Mouse (Mus musculus) heart, adult 2 months (tissue): Measurements from ENCODE around the gene Mt1. TPM values are rescaled to one million over a fixed set of nuclear protein-coding genes. Genes with fewer than 3 reads are reported as not detected.

ENCODE experiments used
- DNase-seq, 2 experiments: peaks; one replicate each; pipeline ENCODE4 v3.0.0; 2021
- H3K27ac ChIP-seq: fragments of 200-600 bp; 2 replicates; pipeline ENCODE4 v1.8.1; 2022
- H3K27me3 ChIP-seq: fragments of 200-500 bp; 2 replicates; pipeline ENCODE4 v1.6.1; 2012; ENCODE audit warnings: mild to moderate bottlenecking, low read length, inconsistent platforms, mixed read lengths; ENCODE audit not compliant: control insufficient read depth, insufficient read depth
- H3K36me3 ChIP-seq: fragments of 200-500 bp; 2 replicates; pipeline ENCODE4 v1.6.1; 2012; ENCODE audit warnings: low read length, inconsistent platforms; ENCODE audit not compliant: control insufficient read depth, insufficient read depth
- H3K4me1 ChIP-seq: fragments of 200-500 bp; 2 replicates; pipeline ENCODE4 v1.6.1; 2011; ENCODE audit warnings: low read length; ENCODE audit not compliant: control insufficient read depth, insufficient read depth
- H3K4me3 ChIP-seq: fragments of 200-600 bp; 2 replicates; pipeline ENCODE4 v1.8.1; 2022
- H3K79me2 ChIP-seq: fragments of 200-500 bp; replicated peaks from 2 replicates; pipeline ENCODE4 v1.6.1; 2012; ENCODE audit warnings: mild to moderate bottlenecking, inconsistent platforms, low read length, moderate library complexity, mixed read lengths; ENCODE audit not compliant: control insufficient read depth, insufficient read depth
- H3K9ac ChIP-seq: fragments of 200-500 bp; 2 replicates; pipeline ENCODE4 v1.6.1; 2012; ENCODE audit warnings: low read depth, mild to moderate bottlenecking, control low read depth, inconsistent platforms, low read length, mixed read lengths
- CTCF ChIP-seq: fragments of 200-600 bp; IDR thresholded peaks from 2 replicates; pipeline ENCODE4 v1.8.1; 2022; ENCODE audit warnings: antibody characterized with exemption, mild to moderate bottlenecking, moderate library complexity
- EP300 ChIP-seq: fragments of 200-500 bp; IDR thresholded peaks from 2 replicates; pipeline ENCODE4 v1.6.1; 2011; ENCODE audit warnings: low read depth, low read length, control low read depth; ENCODE audit not compliant: insufficient read depth
- POLR2A ChIP-seq: fragments of 200-500 bp; IDR thresholded peaks from 2 replicates; pipeline ENCODE4 v1.6.1; 2011; ENCODE audit warnings: mild to moderate bottlenecking, low read depth, low read length, control low read depth; ENCODE audit not compliant: insufficient read depth
- WGBS: fragments of 180-500 bp; shearing (Covaris S2); methylation state at CpG from one replicate; pipeline ENCODE4 v1.1.7; 2018; 5-methylcytosine and 5-hydroxymethylcytosine counted together
- intact Hi-C: fragments of 180-260 bp; cut with DNase I; formaldehyde crosslinking; loops from one replicate; pipeline ENCODE4 v1.15.1; 2025
- polyA plus RNA-seq: library from polyadenylated mRNA; depleted of rRNA; stranded (reverse); fragments of >200 nt; gene quantifications from 2 replicates; pipeline ENCODE4 v1.2.3, GENCODE M21; 2012
- total RNA-seq, 2 experiments: library from RNA; stranded (reverse); gene quantifications; 2 replicates each; pipeline ENCODE4 v1.2.3; 2021

Mt1 gene
- total and polyA plus RNA-seq, 3 experiments, result 279 to 727 (median 438) TPM

GRCm38 (mm10) chr8:94205736-94206135 lies 26.9 kb downstream of the Mt1 start:
- intact Hi-C loops, result no loop called here
- WGBS, result 16% methylated on average over 5 of the region's 5 CpGs
- Histone ChIP-seq H3K4me3 (no peak overlapping the region), H3K36me3 (no peaks in the 10 kb centered on the region), H3K4me1 (peaks cover 2% of the 10 kb centered on the region; the same call in 1 of the 2 replicates), H3K79me2 (no peaks in the 10 kb centered on the region), H3K27ac (no peak overlapping the region), H3K9ac (no peak overlapping the region), H3K27me3 (no peaks in the 10 kb centered on the region)
- DNase-seq, result peak; percentile 54 to 78
- no peak for TF ChIP-seq POLR2A
- peak; percentile 61; the same call in 1 of the 2 replicates for TF ChIP-seq EP300
- TF ChIP-seq CTCF, result peak; percentile 96

GRCm38 (mm10) chr8:94206256-94206655 lies 27.4 kb downstream of the Mt1 start:
- H3K4me3 ChIP-seq, result no peak overlapping the region
- no peak overlapping the region for H3K27ac ChIP-seq
- 89% methylated on average over 8 of the region's 8 CpGs for WGBS
- H3K4me1 ChIP-seq, result peaks cover 2% of the 10 kb centered on the region; the same call in 1 of the 2 replicates
- no peaks in the 10 kb centered on the region for H3K27me3 ChIP-seq
- intact Hi-C loops, result no loop called here
- DNase-seq, result no peak
- no peaks in the 10 kb centered on the region for H3K36me3 ChIP-seq
- no peaks in the 10 kb centered on the region for H3K79me2 ChIP-seq
- H3K9ac ChIP-seq, result no peak overlapping the region
- TF ChIP-seq EP300, result no peak
- TF ChIP-seq POLR2A, result no peak
- TF ChIP-seq CTCF, result no peak

GRCm38 (mm10) chr8:94207491-94207890 lies 28.6 kb downstream of the Mt1 start:
- intact Hi-C loops, result no loop called here

GRCm38 (mm10) chr8:94209639-94210038 lies 30.8 kb downstream of the Mt1 start:
- no peak overlapping the region for H3K27ac ChIP-seq
- TF ChIP-seq CTCF (no peak), EP300 (0 out of 2 replicates have a peak, but pooled peaks have one; percentile 7)
- no peaks in the 10 kb centered on the region for H3K27me3 ChIP-seq
- intact Hi-C loops, result loop anchor here (5.0 kb wide), 1 partner anchor 112 kb away; the partner anchor contains the start of gene Bbs2
- H3K4me3 ChIP-seq, result no peak overlapping the region
- peaks cover 3% of the 10 kb centered on the region for H3K4me1 ChIP-seq
- no peaks in the 10 kb centered on the region for H3K79me2 ChIP-seq
- no peaks in the 10 kb centered on the region for H3K36me3 ChIP-seq
- peak overlapping the region; percentile 62 for H3K9ac ChIP-seq
- WGBS, result 31% methylated on average over 6 of the region's 6 CpGs
- DNase-seq, result no peak

More at GRCm38 (mm10) chr8:94207491-94207890, 28.6 kb downstream of the Mt1 start:
- H3K4me1 ChIP-seq, result peaks cover 2% of the 10 kb centered on the region; the same call in 1 of the 2 replicates
- no peak for DNase-seq
- no peak overlapping the region for H3K27ac ChIP-seq
- no peaks in the 10 kb centered on the region for H3K27me3 ChIP-seq
- H3K79me2 ChIP-seq, result no peaks in the 10 kb centered on the region
- no peak for TF ChIP-seq POLR2A
- no peak for TF ChIP-seq EP300
- TF ChIP-seq CTCF, result no peak
- 68% methylated on average over 2 of the region's 2 CpGs for WGBS
- H3K9ac ChIP-seq, result no peak overlapping the region
- no peaks in the 10 kb centered on the region for H3K36me3 ChIP-seq
- H3K4me3 ChIP-seq, result no peak overlapping the region

DNA sequence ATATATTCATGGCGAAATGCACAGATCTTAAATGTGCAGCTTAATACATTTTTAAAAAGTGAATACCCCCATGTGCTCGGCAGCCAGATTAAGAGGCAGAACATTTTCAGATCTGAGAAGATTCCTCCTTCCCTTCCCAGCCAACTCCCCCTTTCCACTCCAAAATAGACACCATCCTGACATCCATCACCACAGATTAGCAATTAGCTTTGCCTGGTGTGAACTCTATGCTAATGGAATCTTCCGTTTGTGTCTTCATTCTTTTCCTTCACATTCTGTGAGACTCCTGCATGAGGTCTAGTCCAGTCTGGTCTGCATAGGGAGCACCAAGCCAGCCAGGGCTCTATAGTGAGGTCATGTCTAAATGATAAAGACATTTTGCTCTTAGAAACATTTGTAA lies 31.3 kb downstream of the Mt1 start:
- intact Hi-C loops, result loop anchor here (5.0 kb wide), 1 partner anchor 113 kb away; the partner anchor contains the start of gene Bbs2
- no peaks in the 10 kb centered on the region for H3K36me3 ChIP-seq
- H3K4me3 ChIP-seq, result no peak overlapping the region
- TF ChIP-seq CTCF, result no peak
- TF ChIP-seq POLR2A, result no peak
- TF ChIP-seq EP300, result no peak
- H3K79me2 ChIP-seq, result no peaks in the 10 kb centered on the region
- H3K4me1 ChIP-seq, result peaks cover 4% of the 10 kb centered on the region
- H3K27ac ChIP-seq, result no peak overlapping the region
- no peak overlapping the region for H3K9ac ChIP-seq
- no peaks in the 10 kb centered on the region for H3K27me3 ChIP-seq
- DNase-seq, result no peak
- 49% methylated on average over 3 of the region's 3 CpGs for WGBS

GRCm38 (mm10) chr8:94213819-94214218 lies 34.9 kb downstream of the Mt1 start:
- intact Hi-C loops, result loop anchor here (5.0 kb wide), 1 partner anchor 117 kb away; the partner anchor contains the start of gene Bbs2
- Histone ChIP-seq H3K27ac (peak overlapping the region; percentile 73), H3K27me3 (no peaks in the 10 kb centered on the region), H3K36me3 (no peaks in the 10 kb centered on the region), H3K79me2 (no peaks in the 10 kb centered on the region), H3K9ac (peak overlapping the region; percentile 56), H3K4me3 (peak overlapping the region; percentile 36), H3K4me1 (peaks cover 4% of the 10 kb centered on the region)
- 53% methylated on average over 6 of the region's 6 CpGs for WGBS
- no peak for DNase-seq
- TF ChIP-seq EP300, result no peak
- TF ChIP-seq CTCF, result no peak
- TF ChIP-seq POLR2A, result no peak
